Mouse (Mus musculus): Measurements from ENCODE around the gene Gse1. TPM values are rescaled to one million over a fixed set of nuclear protein-coding genes. Genes with fewer than 3 reads are reported as not detected.

Gene Gse1
- polyA plus RNA-seq, 1 experiment = 14.8 TPM

DNA sequence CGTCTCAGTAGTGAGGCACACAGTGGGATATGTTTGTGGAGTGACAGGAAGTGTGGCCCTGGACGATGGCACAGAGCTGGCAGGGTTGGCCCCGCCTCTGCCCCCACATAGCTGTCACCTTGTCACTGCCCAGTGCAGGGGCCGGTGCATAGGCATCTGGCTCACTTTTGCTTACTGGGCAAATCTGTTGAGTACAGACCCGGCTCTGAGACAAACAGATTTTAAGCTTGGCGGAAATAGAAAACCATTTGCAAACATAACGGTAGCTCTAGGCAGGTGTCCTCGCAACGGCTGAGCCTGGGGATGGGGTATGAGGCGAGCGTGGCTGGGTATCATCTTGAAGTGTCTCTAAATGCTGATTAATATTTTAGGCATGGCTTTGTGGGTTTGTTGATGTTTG lies 79.3 kb downstream of the Gse1 start:
- 64% methylated on average over 11 of the region's 11 CpGs for whole genome bisulfite sequencing
- no peak overlapping the region for H3K4me3 ChIP-seq (ENCODE audit: insufficient read depth, low read depth, low read length)
- DNase-seq = no peak
- no peaks in the 10 kb centered on the region for H3K4me1 ChIP-seq (ENCODE audit: control insufficient read depth, insufficient read depth, low read length)
- H3K36me3 ChIP-seq (ENCODE audit: control insufficient read depth, insufficient read depth, low read length) = no peaks in the 10 kb centered on the region
- TF ChIP-seq CTCF (conservative IDR thresholded peaks at IDR 0.05; ENCODE audit: insufficient read depth, insufficient read length, low read depth, low read length) = no peak
- TF ChIP-seq POLR2A (IDR thresholded peaks at IDR 0.05; ENCODE audit: low read depth, low read length) = no peak
- no peak overlapping the region for H3K27ac ChIP-seq (ENCODE audit: insufficient read depth, low read depth, low read length)
- H3K27me3 ChIP-seq (replicated peaks; ENCODE audit: control insufficient read depth, insufficient read depth, low read length) = no peaks in the 10 kb centered on the region

DNA sequence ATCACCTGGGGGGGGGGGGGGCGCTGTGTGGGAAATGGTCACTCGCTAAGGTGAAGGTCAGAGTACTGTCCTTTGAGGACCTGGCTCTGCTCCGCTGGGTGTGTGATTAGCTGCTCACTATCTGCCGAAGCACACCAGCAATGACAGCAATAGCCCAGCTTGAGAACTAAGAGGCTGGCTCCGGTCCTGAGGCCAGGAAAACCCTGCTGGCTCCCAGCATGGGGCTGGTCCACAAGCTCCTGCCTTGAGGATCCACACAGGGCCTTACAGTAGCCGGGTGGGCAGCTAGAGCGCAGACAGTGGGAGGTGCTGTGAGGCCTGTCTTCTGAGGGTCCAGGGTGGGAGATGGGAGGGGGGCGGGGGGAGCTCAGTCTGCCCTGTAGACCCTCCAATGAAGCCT lies 79.9 kb downstream of the Gse1 start:
- 66% methylated on average over 8 of the region's 8 CpGs for WGBS
- no peak for TF ChIP-seq POLR2A (IDR thresholded peaks at IDR 0.05; ENCODE audit: low read depth, low read length)
- no peak for DNase-seq
- Histone ChIP-seq H3K4me3 (ENCODE audit: insufficient read depth, low read depth, low read length) (no peak overlapping the region), H3K36me3 (ENCODE audit: control insufficient read depth, insufficient read depth, low read length) (no peaks in the 10 kb centered on the region), H3K4me1 (ENCODE audit: control insufficient read depth, insufficient read depth, low read length) (no peaks in the 10 kb centered on the region), H3K27ac (ENCODE audit: insufficient read depth, low read depth, low read length) (no peak overlapping the region), H3K27me3 (replicated peaks; ENCODE audit: control insufficient read depth, insufficient read depth, low read length) (no peaks in the 10 kb centered on the region)

DNA sequence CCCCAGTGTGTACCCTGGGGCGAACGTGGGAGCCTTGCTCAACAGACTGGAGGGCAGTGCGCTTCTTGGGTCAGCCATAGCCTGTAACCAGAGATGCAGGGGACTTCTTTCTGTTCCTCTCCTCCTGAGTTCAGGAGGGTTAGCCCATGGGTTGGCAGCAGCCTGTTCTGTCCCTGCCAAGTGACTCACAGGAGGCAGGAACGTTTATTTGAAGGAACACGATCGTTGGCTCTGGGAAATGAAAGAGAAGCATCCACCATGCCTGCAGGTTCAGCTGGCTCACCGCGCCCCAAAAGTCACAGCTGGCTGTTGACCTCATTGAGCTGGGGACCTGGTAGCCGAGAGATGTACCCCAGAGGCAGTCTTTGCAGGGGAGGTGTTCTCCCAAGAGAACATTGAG lies 80.3 kb downstream of the Gse1 start:
- WGBS = 58% methylated on average over 9 of the region's 9 CpGs
- Histone ChIP-seq H3K27me3 (replicated peaks; ENCODE audit: control insufficient read depth, insufficient read depth, low read length) (no peaks in the 10 kb centered on the region), H3K27ac (ENCODE audit: insufficient read depth, low read depth, low read length) (no peak overlapping the region), H3K4me1 (ENCODE audit: control insufficient read depth, insufficient read depth, low read length) (no peaks in the 10 kb centered on the region), H3K36me3 (ENCODE audit: control insufficient read depth, insufficient read depth, low read length) (no peaks in the 10 kb centered on the region), H3K4me3 (ENCODE audit: insufficient read depth, low read depth, low read length) (no peak overlapping the region)
- no peak for TF ChIP-seq CTCF (conservative IDR thresholded peaks at IDR 0.05; ENCODE audit: insufficient read depth, insufficient read length, low read depth, low read length)
- no peak for TF ChIP-seq POLR2A (IDR thresholded peaks at IDR 0.05; ENCODE audit: low read depth, low read length)
- no peak for DNase-seq

DNA sequence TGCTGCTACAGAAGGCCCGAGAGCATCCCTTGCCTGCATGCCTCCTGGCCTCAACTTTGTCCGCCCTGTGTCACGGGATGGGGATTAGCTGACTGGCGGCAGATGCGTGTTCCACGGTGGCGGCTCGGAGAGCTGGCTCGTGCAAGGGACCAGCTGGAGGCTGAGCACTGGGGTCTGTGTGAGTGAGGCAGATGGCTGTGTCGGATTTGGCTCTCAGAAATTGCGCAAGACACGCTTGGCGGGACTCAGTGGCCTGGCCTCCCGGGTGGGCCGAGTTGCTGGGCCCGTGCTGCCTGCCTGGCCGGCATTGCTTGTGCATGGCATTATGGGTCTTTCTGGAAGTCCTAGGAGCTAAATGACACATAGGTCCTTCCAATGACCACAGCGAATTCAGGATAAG lies 81.1 kb downstream of the Gse1 start:
- DNase-seq = no peak
- Histone ChIP-seq H3K36me3 (ENCODE audit: control insufficient read depth, insufficient read depth, low read length) (no peaks in the 10 kb centered on the region), H3K27ac (ENCODE audit: insufficient read depth, low read depth, low read length) (no peak overlapping the region), H3K27me3 (replicated peaks; ENCODE audit: control insufficient read depth, insufficient read depth, low read length) (no peaks in the 10 kb centered on the region), H3K4me3 (ENCODE audit: insufficient read depth, low read depth, low read length) (no peak overlapping the region), H3K4me1 (ENCODE audit: control insufficient read depth, insufficient read depth, low read length) (no peaks in the 10 kb centered on the region)
- no peak for TF ChIP-seq POLR2A (IDR thresholded peaks at IDR 0.05; ENCODE audit: low read depth, low read length)
- no peak for TF ChIP-seq CTCF (conservative IDR thresholded peaks at IDR 0.05; ENCODE audit: insufficient read depth, insufficient read length, low read depth, low read length)
- 79% methylated on average over 18 of the region's 18 CpGs for WGBS

DNA sequence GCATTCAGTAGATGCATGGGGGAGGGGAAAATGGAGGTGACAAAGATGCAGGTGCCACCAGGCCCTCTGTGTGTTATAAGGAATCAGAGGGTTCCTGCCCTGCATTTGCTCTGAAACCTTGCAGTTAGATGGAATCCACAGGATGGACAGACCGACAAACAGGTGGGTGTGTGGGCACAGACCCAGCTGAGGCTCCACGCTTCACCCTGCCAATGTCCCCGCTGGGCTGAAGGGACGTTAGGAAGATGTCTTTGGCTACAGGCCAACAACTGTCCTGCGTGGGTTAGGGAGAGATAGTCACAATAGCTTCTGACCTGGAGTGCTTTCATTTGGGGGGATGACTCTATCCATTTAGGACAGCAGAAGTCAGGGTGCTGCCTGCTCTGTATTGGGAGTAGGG lies 81.8 kb downstream of the Gse1 start:
- TF ChIP-seq CTCF (conservative IDR thresholded peaks at IDR 0.05; ENCODE audit: insufficient read depth, insufficient read length, low read depth, low read length) = no peak
- TF ChIP-seq POLR2A (IDR thresholded peaks at IDR 0.05; ENCODE audit: low read depth, low read length) = no peak
- no peaks in the 10 kb centered on the region for H3K36me3 ChIP-seq (ENCODE audit: control insufficient read depth, insufficient read depth, low read length)
- H3K4me1 ChIP-seq (ENCODE audit: control insufficient read depth, insufficient read depth, low read length) = no peaks in the 10 kb centered on the region
- H3K4me3 ChIP-seq (ENCODE audit: insufficient read depth, low read depth, low read length) = no peak overlapping the region
- no peak for DNase-seq
- 70% methylated on average over 5 of the region's 5 CpGs for WGBS
- H3K27me3 ChIP-seq (replicated peaks; ENCODE audit: control insufficient read depth, insufficient read depth, low read length) = no peaks in the 10 kb centered on the region
- H3K27ac ChIP-seq (ENCODE audit: insufficient read depth, low read depth, low read length) = no peak overlapping the region

DNA sequence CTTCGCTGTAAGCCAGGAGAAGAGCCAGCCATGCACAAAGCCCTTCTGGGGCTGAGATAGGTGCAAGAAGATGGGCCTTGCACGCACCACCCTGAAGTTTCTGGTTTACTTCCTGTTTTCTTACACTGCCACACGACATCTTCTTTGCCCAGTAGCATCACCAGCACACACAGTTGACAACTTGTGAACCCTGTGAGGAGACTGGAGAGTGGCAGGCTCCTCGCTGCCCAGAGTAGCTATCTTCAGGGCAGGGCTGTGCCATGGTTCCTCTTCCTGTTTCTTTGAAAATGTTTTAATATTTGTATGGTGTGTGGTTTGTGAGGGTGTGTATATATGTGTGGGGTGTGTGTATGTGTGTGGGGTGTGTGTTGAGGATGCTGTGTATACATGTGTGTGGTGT lies 84.2 kb downstream of the Gse1 start:
- Histone ChIP-seq H3K4me3 (ENCODE audit: insufficient read depth, low read depth, low read length) (no peak overlapping the region), H3K36me3 (ENCODE audit: control insufficient read depth, insufficient read depth, low read length) (no peaks in the 10 kb centered on the region), H3K27ac (ENCODE audit: insufficient read depth, low read depth, low read length) (no peak overlapping the region), H3K27me3 (replicated peaks; ENCODE audit: control insufficient read depth, insufficient read depth, low read length) (no peaks in the 10 kb centered on the region), H3K4me1 (ENCODE audit: control insufficient read depth, insufficient read depth, low read length) (no peaks in the 10 kb centered on the region)
- DNase-seq = no peak
- TF ChIP-seq CTCF (conservative IDR thresholded peaks at IDR 0.05; ENCODE audit: insufficient read depth, insufficient read length, low read depth, low read length) (no peak), POLR2A (IDR thresholded peaks at IDR 0.05; ENCODE audit: low read depth, low read length) (no peak)
- 88% methylated on average over 4 of the region's 4 CpGs for WGBS

DNA sequence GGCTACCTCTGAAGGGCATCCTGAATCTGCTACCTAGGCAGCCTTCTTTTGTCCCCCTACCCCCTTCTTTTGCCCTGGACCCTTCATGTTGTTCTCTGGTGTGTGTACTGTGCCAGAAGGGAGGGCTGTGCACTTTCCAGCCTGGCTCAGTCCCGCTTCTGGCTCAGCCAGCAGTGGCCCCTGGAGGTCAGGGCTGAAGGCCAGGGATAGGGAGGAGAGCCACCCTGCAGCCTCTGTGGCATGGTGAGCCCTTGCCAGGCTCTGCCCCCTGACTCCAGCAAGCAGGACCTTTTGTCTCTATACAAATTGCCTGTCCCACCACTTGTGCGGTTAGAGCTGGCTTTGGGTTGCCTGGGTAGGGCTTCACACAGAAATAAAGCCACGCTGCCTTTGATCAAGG lies 85.4 kb downstream of the Gse1 start:
- no peaks in the 10 kb centered on the region for H3K27me3 ChIP-seq (replicated peaks; ENCODE audit: control insufficient read depth, insufficient read depth, low read length)
- no peak overlapping the region for H3K27ac ChIP-seq (ENCODE audit: insufficient read depth, low read depth, low read length)
- no peaks in the 10 kb centered on the region for H3K36me3 ChIP-seq (ENCODE audit: control insufficient read depth, insufficient read depth, low read length)
- WGBS = 84% methylated on average over 3 of the region's 3 CpGs
- no peak for TF ChIP-seq POLR2A (IDR thresholded peaks at IDR 0.05; ENCODE audit: low read depth, low read length)
- no peak for TF ChIP-seq CTCF (conservative IDR thresholded peaks at IDR 0.05; ENCODE audit: insufficient read depth, insufficient read length, low read depth, low read length)
- no peaks in the 10 kb centered on the region for H3K4me1 ChIP-seq (ENCODE audit: control insufficient read depth, insufficient read depth, low read length)
- DNase-seq = no peak
- no peak overlapping the region for H3K4me3 ChIP-seq (ENCODE audit: insufficient read depth, low read depth, low read length)

DNA sequence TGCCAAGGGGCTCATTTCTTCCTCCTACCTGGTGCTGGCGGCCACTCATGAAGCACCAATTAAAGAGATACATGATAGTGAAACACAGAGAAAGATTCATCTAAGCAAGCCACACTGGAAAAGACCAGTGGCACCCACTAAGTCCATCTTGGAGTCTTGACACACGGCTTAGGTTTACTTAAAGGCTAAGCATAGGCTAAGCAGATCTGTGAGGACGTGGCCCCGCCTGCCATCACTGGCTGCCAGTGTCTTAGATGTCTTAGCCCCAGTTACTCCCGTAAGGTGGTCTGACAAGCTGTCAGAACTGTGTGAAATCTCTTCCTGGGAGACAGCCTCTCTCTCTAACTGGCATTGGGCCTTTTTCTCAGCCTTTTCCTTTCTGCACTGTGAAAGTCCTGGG lies 86.7 kb downstream of the Gse1 start:
- Histone ChIP-seq H3K4me1 (ENCODE audit: control insufficient read depth, insufficient read depth, low read length) (no peaks in the 10 kb centered on the region), H3K36me3 (ENCODE audit: control insufficient read depth, insufficient read depth, low read length) (no peaks in the 10 kb centered on the region), H3K4me3 (ENCODE audit: insufficient read depth, low read depth, low read length) (no peak overlapping the region), H3K27me3 (replicated peaks; ENCODE audit: control insufficient read depth, insufficient read depth, low read length) (no peaks in the 10 kb centered on the region), H3K27ac (ENCODE audit: insufficient read depth, low read depth, low read length) (no peak overlapping the region)
- DNase-seq = no peak
- TF ChIP-seq CTCF (conservative IDR thresholded peaks at IDR 0.05; ENCODE audit: insufficient read depth, insufficient read length, low read depth, low read length) (no peak), POLR2A (IDR thresholded peaks at IDR 0.05; ENCODE audit: low read depth, low read length) (no peak)
- 89% methylated on average over 5 of the region's 5 CpGs for WGBS

Data from kidney, adult 2 months (tissue).